Mouse (Mus musculus): Measurements from ENCODE around the gene Atg13. TPM values are rescaled to one million over a fixed set of nuclear protein-coding genes. Genes with fewer than 3 reads are reported as not detected.

The Atg13 gene
- 18.4 and 26.6 TPM in 2 replicates for polyA plus RNA-seq (2014; fragmentation: Nextera tagmentation; extraction: Ambion mirVana)

DNA sequence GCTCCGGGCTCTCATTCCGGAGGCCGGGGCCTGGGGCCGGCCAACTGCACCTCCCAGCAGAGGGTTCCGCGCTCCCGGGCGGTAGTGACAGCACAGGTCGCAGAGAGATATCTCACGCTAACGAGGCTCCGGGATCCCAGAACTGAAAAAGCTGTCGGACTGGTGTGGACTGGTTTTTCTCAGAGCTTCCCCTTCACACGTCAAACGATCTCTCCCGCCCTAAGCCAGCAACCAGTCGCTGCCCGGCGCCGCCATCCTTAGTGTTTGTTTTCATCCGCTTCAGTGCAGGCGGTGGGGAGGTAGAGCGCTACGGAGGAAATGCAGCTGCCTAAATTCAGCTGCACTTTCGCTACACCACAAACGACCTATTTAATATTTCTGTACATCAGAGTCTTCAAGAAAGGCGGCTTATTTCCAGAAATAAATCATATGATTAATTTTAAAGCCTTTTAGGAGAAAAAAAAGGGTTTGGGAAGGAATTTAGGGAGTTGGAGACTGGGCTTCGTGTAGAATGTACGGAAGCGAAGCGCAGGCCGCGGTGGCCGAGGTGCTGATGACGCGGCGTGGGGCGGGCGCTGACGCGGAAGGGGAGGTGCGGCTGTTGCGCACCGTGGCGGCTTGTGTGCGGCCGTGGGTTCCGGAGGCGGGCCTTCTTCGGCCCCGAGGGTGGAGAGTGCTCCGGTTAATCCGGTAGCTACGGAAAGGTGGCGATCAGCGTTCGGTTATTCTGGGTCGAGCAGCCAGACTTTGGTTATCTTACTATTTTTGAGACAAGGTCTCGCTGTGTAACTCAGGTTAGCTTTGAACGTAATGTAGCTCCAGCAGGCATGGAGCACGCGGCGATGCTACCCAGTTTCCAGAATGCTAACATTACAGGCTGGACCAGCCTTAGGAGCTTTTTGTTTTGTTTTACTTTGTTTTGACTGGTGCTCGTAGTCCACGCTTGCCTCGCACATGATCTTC is at the start of gene Atg13, which contains the start of gene Harbi1:
Gene Atg13 (minus strand): TSS at position 305 of the 963 bp plus-strand sequence.
Gene Harbi1 (plus strand): TSS at position 581 of the 963 bp plus-strand sequence.
- peak within 1 kb of the TSS; percentile 98 for H3K4me3 ChIP-seq (ENCODE audit: low read length)
- no peaks in the 10 kb centered on the region for H3K9me3 ChIP-seq (ENCODE audit: control insufficient read depth, low read length)
- H3K9ac ChIP-seq (ENCODE audit: low read depth, low read length): peak within 1 kb of the TSS; percentile 84
- peak within 1 kb of the TSS; percentile 76 for H3K4me2 ChIP-seq (replicated peaks; ENCODE audit: low read depth, low read length)
- peak within 1 kb of the TSS; percentile 79 for H3K27ac ChIP-seq (ENCODE audit: low read depth, low read length)
- 0 out of 2 replicates have a peak, but pooled peaks cover 3% of the 10 kb centered on the region for H3K36me3 ChIP-seq (ENCODE audit: control insufficient read depth, insufficient read depth, low read length)
- H3K4me1 ChIP-seq (ENCODE audit: control insufficient read depth, insufficient read depth, low read length): peaks cover 7% of the 10 kb centered on the region; the same call in 1 of the 2 replicates
- ATAC-seq (ENCODE audit: low FRiP score, low TSS enrichment): peak; percentile 99
- WGBS: under 1% methylated on average over 66 of the region's 66 CpGs
- no peaks in the 10 kb centered on the region for H3K27me3 ChIP-seq (ENCODE audit: control insufficient read depth, insufficient read depth, low read length)

DNA sequence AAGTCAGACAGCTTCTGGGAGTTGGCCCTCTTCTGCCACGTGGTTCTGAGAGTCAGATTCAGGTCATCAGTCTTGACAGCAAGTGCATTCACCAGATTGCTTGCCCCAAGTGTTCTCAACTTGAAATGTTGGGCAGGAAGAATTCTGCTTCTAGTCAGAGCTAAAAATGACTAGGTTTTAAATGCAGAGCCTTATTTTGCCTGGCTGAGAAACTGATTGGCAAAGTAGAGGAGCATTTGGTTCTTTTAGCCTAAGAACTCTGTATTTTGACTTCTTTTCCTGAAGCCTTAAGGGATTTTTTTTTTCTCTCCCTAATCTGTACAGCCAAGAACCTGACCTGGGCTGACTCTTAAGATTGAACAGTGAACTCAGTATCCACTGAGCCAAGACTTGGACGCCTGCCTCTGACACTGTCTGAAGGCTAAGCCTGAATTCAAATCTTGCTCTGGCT is 39.5 kb upstream of the Atg13 start:
- WGBS: 57% methylated on average over 2 of the region's 2 CpGs
- no peaks in the 10 kb centered on the region for H3K36me3 ChIP-seq (ENCODE audit: control insufficient read depth, insufficient read depth, low read length)
- no peaks in the 10 kb centered on the region for H3K27me3 ChIP-seq (ENCODE audit: control insufficient read depth, insufficient read depth, low read length)
- ATAC-seq (ENCODE audit: low FRiP score, low TSS enrichment): no peak
- no peaks in the 10 kb centered on the region for H3K9me3 ChIP-seq (ENCODE audit: control insufficient read depth, low read length)
- no peaks in the 10 kb centered on the region for H3K4me1 ChIP-seq (ENCODE audit: control insufficient read depth, insufficient read depth, low read length)
- H3K27ac ChIP-seq (ENCODE audit: low read depth, low read length): no peak overlapping the region
- H3K4me3 ChIP-seq (ENCODE audit: low read length): no peak overlapping the region
- H3K9ac ChIP-seq (ENCODE audit: low read depth, low read length): no peak overlapping the region
- H3K4me2 ChIP-seq (replicated peaks; ENCODE audit: low read depth, low read length): no peak overlapping the region

DNA sequence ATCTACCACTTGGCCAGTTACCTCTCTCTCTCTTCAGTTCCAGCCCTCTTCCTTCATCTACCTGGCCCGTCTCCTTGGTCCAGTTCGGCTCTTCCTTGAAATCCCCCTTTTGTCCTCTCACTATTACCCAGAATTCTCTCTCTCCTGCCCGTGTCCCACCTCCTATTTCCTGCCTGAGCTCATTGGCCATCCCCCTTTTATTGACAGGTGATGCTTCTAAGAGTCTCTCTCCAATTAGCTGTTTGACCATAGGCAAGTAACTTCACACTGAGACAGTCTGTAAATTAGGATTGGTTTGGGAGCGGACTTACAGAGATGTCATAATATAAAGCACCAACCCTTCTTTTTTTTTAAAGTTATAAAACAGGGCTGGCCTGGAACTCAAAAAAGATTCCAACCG is 34.3 kb upstream of the Atg13 start:
- Histone ChIP-seq H3K9ac (ENCODE audit: low read depth, low read length) (no peak overlapping the region), H3K9me3 (ENCODE audit: control insufficient read depth, low read length) (no peaks in the 10 kb centered on the region), H3K4me1 (ENCODE audit: control insufficient read depth, insufficient read depth, low read length) (no peaks in the 10 kb centered on the region), H3K36me3 (ENCODE audit: control insufficient read depth, insufficient read depth, low read length) (no peaks in the 10 kb centered on the region), H3K27ac (ENCODE audit: low read depth, low read length) (no peak overlapping the region), H3K4me3 (ENCODE audit: low read length) (no peak overlapping the region), H3K27me3 (ENCODE audit: control insufficient read depth, insufficient read depth, low read length) (no peaks in the 10 kb centered on the region), H3K4me2 (replicated peaks; ENCODE audit: low read depth, low read length) (no peak overlapping the region)
- ATAC-seq (ENCODE audit: low FRiP score, low TSS enrichment): no peak
- WGBS: 86% methylated on average over 5 of the region's 5 CpGs

DNA sequence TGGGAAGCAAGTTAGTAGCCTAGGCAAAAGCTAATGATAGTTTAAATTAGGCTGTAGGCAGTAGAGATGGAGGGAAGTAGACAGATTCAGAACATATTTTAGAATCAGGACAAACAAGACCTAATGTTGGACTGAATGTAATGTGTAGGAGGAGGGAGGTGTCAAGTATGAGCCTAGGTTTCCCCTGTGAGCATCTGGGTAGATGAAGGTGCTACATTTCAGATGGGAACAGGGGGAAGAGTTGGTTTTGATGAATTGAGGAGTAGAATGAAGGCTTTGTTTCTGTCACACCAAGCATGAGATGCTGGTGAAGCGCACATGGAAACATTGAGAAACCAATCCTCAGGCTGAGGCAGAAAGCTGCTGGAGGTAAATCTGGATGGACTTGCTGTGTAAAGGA is 29.2 kb upstream of the Atg13 start:
- no peak overlapping the region for H3K4me2 ChIP-seq (replicated peaks; ENCODE audit: low read depth, low read length)
- WGBS: 97% methylated on average over 1 of the region's 1 CpGs
- H3K4me3 ChIP-seq (ENCODE audit: low read length): no peak overlapping the region
- no peak overlapping the region for H3K27ac ChIP-seq (ENCODE audit: low read depth, low read length)
- no peaks in the 10 kb centered on the region for H3K27me3 ChIP-seq (ENCODE audit: control insufficient read depth, insufficient read depth, low read length)
- no peak overlapping the region for H3K9ac ChIP-seq (ENCODE audit: low read depth, low read length)
- no peaks in the 10 kb centered on the region for H3K4me1 ChIP-seq (ENCODE audit: control insufficient read depth, insufficient read depth, low read length)
- ATAC-seq (ENCODE audit: low FRiP score, low TSS enrichment): no peak
- no peaks in the 10 kb centered on the region; the same call in 1 of the 2 replicates for H3K36me3 ChIP-seq (ENCODE audit: control insufficient read depth, insufficient read depth, low read length)
- H3K9me3 ChIP-seq (ENCODE audit: control insufficient read depth, low read length): no peaks in the 10 kb centered on the region

DNA sequence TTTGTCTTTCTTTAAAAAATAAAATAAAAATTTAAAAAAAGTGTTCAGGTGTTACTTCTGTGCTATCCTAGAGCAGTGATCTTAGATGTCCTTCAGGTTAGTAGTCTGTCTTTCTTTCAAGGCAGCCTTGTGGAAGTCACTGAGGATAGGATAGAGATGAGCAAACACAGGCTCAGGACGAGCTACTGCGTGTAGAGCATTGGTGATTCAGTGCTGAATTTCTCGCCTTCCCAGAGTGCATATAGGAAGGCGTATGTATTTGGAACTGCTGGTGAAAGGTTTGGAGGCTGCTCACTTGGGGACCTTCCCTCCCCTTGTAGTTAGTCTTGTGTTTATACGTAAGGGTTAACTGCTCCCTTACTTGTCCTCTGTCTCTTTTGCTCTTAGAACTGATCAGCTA is 24.8 kb upstream of the Atg13 start:
- Histone ChIP-seq H3K4me1 (ENCODE audit: control insufficient read depth, insufficient read depth, low read length) (no peaks in the 10 kb centered on the region), H3K4me3 (ENCODE audit: low read length) (no peak overlapping the region), H3K36me3 (ENCODE audit: control insufficient read depth, insufficient read depth, low read length) (no peaks in the 10 kb centered on the region; the same call in 1 of the 2 replicates), H3K27ac (ENCODE audit: low read depth, low read length) (no peak overlapping the region), H3K9ac (ENCODE audit: low read depth, low read length) (no peak overlapping the region), H3K4me2 (replicated peaks; ENCODE audit: low read depth, low read length) (no peak overlapping the region), H3K9me3 (ENCODE audit: control insufficient read depth, low read length) (no peaks in the 10 kb centered on the region), H3K27me3 (ENCODE audit: control insufficient read depth, insufficient read depth, low read length) (no peaks in the 10 kb centered on the region)
- ATAC-seq (ENCODE audit: low FRiP score, low TSS enrichment): no peak
- 90% methylated on average over 5 of the region's 5 CpGs for WGBS

DNA sequence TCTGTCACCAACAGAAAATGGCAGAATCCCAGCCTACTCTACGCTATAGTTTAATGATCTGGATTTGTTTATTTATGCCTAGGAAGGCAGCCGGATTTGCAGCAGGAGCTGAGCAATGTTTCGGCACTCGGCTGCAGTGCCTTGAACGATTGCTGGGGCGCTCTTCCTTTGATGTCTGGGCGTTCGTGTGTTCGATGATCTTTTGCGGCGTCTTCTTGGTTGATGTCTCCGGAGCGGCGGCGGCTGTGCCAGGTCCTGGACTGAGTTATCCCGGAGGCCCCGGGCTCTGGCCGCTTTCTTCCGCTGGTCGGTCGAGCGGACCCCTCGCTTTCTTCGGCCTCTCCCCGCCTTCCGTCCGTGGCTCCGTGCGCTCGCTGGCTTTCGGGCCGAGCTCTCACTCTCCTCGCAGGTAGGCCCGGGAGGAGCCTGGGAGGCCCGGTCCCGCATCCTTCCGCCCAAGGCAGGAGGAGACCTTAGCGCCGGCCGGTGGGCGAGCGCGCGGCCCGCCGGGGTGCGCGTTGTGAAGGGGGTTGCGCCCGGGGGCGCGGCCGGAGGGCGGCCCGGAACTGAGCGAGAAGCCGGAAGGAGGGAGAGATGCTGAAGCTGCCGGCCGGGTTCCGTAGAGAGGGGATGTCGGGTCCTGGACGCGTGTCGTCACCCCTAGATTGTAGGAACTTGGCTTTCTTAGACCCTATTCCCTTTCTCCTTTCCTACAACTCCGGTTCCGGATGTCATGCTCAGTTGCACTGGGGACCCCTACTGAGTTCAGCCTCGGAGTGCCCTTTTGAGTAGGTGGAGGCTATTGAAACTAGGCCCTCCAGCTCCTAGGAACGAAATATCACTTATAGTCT is 19.8 kb upstream of the Atg13 start, which contains the start of gene Ambra1:
Gene Ambra1 (plus strand): TSS at position 164 of the 851 bp plus-strand sequence.
- peak within 1 kb of the TSS; percentile 89 for H3K27ac ChIP-seq (ENCODE audit: low read depth, low read length)
- peak; percentile 90 for ATAC-seq (ENCODE audit: low FRiP score, low TSS enrichment)
- peak within 1 kb of the TSS; percentile 94 for H3K9ac ChIP-seq (ENCODE audit: low read depth, low read length)
- no peaks in the 10 kb centered on the region for H3K4me1 ChIP-seq (ENCODE audit: control insufficient read depth, insufficient read depth, low read length)
- H3K27me3 ChIP-seq (ENCODE audit: control insufficient read depth, insufficient read depth, low read length): no peaks in the 10 kb centered on the region
- H3K9me3 ChIP-seq (ENCODE audit: control insufficient read depth, low read length): no peaks in the 10 kb centered on the region
- H3K36me3 ChIP-seq (ENCODE audit: control insufficient read depth, insufficient read depth, low read length): no peaks in the 10 kb centered on the region
- peak within 1 kb of the TSS; percentile 98 for H3K4me3 ChIP-seq (ENCODE audit: low read length)
- H3K4me2 ChIP-seq (replicated peaks; ENCODE audit: low read depth, low read length): peak within 1 kb of the TSS; percentile 62
- under 1% methylated on average over 65 of the region's 68 CpGs for WGBS

DNA sequence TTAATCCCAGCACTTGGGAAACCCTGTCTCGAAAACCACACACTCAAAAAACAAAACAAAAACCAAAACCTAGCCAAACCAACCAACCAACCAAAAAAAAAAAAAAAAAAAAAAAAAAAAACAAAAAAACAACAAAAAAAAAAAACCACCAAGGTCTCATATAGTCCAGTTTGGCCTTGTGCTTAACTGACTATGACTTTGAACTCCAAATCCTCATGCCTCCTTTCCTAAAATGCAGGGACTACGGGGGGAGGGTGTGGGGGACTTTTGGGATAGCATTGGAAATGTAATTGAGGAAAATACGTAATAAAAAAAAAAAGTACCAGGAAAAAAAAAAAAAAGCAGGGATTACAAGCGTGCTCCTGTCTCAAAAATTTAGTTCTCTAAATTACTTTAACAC is 19.2 kb upstream of the Atg13 start:
- 19% methylated on average over 4 of the region's 4 CpGs for WGBS
- Histone ChIP-seq H3K4me3 (ENCODE audit: low read length) (peak overlapping the region; percentile 98), H3K27me3 (ENCODE audit: control insufficient read depth, insufficient read depth, low read length) (no peaks in the 10 kb centered on the region), H3K9me3 (ENCODE audit: control insufficient read depth, low read length) (no peaks in the 10 kb centered on the region), H3K4me2 (replicated peaks; ENCODE audit: low read depth, low read length) (peak overlapping the region; percentile 62), H3K9ac (ENCODE audit: low read depth, low read length) (peak overlapping the region; percentile 94; the same call in 1 of the 2 replicates), H3K27ac (ENCODE audit: low read depth, low read length) (no peak overlapping the region), H3K4me1 (ENCODE audit: control insufficient read depth, insufficient read depth, low read length) (no peaks in the 10 kb centered on the region), H3K36me3 (ENCODE audit: control insufficient read depth, insufficient read depth, low read length) (no peaks in the 10 kb centered on the region)
- ATAC-seq (ENCODE audit: low FRiP score, low TSS enrichment): peak; percentile 43; the same call in 1 of the 2 replicates

DNA sequence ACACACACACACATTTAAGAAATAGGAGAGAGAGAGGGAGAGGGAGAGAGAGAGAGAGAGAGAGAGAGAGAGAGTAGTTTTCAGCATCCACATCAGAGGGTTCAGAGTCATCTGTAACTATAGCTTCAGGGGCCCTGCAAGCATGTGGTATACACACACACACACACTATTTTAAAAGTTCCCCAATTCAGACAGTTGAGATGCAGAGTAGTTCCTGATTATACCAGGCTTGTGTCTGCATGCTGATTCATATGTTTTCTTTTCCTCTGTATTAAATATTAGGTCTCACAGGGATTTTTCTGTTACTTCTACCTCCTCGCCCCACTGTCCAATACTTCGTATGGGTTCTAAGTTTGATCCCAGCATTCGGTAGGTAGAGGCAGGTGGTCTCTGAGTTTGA is 16.6 kb upstream of the Atg13 start:
- no peak for ATAC-seq (ENCODE audit: low FRiP score, low TSS enrichment)
- no peak overlapping the region for H3K4me2 ChIP-seq (replicated peaks; ENCODE audit: low read depth, low read length)
- no peak overlapping the region for H3K27ac ChIP-seq (ENCODE audit: low read depth, low read length)
- no peaks in the 10 kb centered on the region for H3K27me3 ChIP-seq (ENCODE audit: control insufficient read depth, insufficient read depth, low read length)
- no peak overlapping the region for H3K4me3 ChIP-seq (ENCODE audit: low read length)
- no peaks in the 10 kb centered on the region for H3K4me1 ChIP-seq (ENCODE audit: control insufficient read depth, insufficient read depth, low read length)
- no peaks in the 10 kb centered on the region for H3K9me3 ChIP-seq (ENCODE audit: control insufficient read depth, low read length)
- no peaks in the 10 kb centered on the region for H3K36me3 ChIP-seq (ENCODE audit: control insufficient read depth, insufficient read depth, low read length)
- WGBS: 91% methylated on average over 3 of the region's 3 CpGs
- H3K9ac ChIP-seq (ENCODE audit: low read depth, low read length): no peak overlapping the region

Measured in kidney, embryonic 14.5 days (tissue).